Mouse (Mus musculus): ENCODE data around the gene Fgfr2. TPM values are rescaled to one million over a fixed set of nuclear protein-coding genes. Genes with fewer than 3 reads are reported as not detected.

Gene Fgfr2
- polyA plus RNA-seq, 1 experiment from 2014 or later = 86.9 TPM

DNA sequence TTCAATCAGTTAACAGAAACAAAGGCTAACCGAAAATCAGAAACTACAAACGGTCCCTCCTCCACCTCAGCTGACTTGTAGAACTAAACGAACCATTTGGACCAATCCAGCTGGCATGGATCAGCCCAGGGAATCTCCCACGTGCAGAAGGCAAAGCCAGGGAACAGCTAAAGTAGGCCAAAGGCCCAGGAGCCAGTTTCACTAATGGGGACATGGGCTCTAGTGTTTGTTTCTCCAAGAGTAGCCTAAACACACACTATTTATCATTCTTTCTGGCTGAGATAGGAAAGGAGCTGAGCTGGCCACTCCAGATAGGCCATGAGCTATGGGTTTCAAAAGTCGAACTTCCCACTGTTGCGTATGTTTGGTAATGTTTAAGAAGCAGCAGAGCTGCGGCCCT, 864.3 kb downstream of the Fgfr2 start:
- no peaks in the 10 kb centered on the region for H3K9me3 ChIP-seq (ENCODE audit: control insufficient read depth, low read length)
- 44% methylated on average over 7 of the region's 7 CpGs for WGBS
- H3K27ac ChIP-seq (ENCODE audit: low read depth, low read length) = peak overlapping the region; percentile 53; the same call in 1 of the 2 replicates
- no peaks in the 10 kb centered on the region for H3K27me3 ChIP-seq (ENCODE audit: control insufficient read depth, insufficient read depth, low read length)
- H3K9ac ChIP-seq (ENCODE audit: low read length) = no peak overlapping the region
- ATAC-seq (ENCODE audit: insufficient read depth, low FRiP score, low TSS enrichment) (no peak), DNase-seq (ENCODE audit: low spot score) (no peak)
- H3K4me2 ChIP-seq (ENCODE audit: low read depth) = no peak overlapping the region
- H3K4me3 ChIP-seq (ENCODE audit: low read depth, low read length) = no peak overlapping the region
- peaks cover 34% of the 10 kb centered on the region for H3K4me1 ChIP-seq (ENCODE audit: control insufficient read depth, insufficient read depth, low read length)
- peaks cover 2% of the 10 kb centered on the region for H3K36me3 ChIP-seq (ENCODE audit: control insufficient read depth, insufficient read depth, low read length)

DNA sequence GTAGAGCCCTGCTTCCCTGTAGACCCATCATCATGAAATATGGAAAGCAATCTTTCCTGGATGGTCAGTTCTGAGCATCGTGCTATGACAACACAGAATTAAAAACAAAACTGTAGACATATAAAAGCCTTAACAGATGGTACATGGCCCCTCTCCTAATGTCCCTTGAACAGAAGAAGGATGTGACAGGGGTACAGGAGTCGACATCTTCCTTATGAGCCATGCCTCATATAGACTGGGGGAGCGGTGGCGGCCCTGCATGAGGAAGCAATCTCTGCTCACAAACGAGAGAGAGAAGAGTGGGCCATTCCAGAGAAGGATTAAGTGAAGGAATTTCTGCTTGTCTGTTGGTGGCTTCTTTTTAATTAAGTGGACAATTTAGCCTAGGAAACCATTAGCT, 864.9 kb downstream of the Fgfr2 start:
- Histone ChIP-seq H3K36me3 (ENCODE audit: control insufficient read depth, insufficient read depth, low read length) (peaks cover 2% of the 10 kb centered on the region), H3K4me1 (ENCODE audit: control insufficient read depth, insufficient read depth, low read length) (peaks cover 30% of the 10 kb centered on the region), H3K9me3 (ENCODE audit: control insufficient read depth, low read length) (no peaks in the 10 kb centered on the region), H3K9ac (ENCODE audit: low read length) (no peak overlapping the region), H3K4me3 (ENCODE audit: low read depth, low read length) (no peak overlapping the region; the same call in 1 of the 2 replicates), H3K4me2 (ENCODE audit: low read depth) (no peak overlapping the region), H3K27me3 (ENCODE audit: control insufficient read depth, insufficient read depth, low read length) (no peaks in the 10 kb centered on the region), H3K27ac (ENCODE audit: low read depth, low read length) (0 out of 2 replicates have a peak overlapping the region, but pooled peaks have one; percentile 14)
- 49% methylated on average over 5 of the region's 5 CpGs for WGBS
- no peak for ATAC-seq (ENCODE audit: insufficient read depth, low FRiP score, low TSS enrichment)
- no peak for DNase-seq (ENCODE audit: low spot score)

DNA sequence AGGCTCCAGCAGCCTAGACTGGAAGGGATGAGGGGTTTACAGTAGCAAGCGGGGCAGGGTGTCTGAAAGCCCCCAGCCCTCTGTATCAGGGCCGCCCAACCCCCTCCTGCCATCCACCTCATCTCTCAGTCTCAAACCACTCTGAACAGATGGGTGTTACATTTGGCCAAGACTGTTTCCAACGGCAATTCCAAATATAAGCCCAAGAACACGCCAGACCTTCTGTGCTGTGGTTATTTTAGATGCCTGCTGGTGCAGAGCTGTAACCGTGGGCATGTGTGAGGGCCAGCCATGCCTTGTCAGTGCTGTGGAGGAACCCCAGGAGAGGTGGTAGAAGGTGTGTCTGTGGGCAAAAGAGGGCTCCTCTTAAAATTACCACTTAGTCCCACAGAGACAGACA, 869.6 kb downstream of the Fgfr2 start:
- Histone ChIP-seq H3K4me1 (ENCODE audit: control insufficient read depth, insufficient read depth, low read length) (peaks cover 17% of the 10 kb centered on the region), H3K9ac (ENCODE audit: low read length) (no peak overlapping the region), H3K27me3 (ENCODE audit: control insufficient read depth, insufficient read depth, low read length) (no peaks in the 10 kb centered on the region), H3K27ac (ENCODE audit: low read depth, low read length) (no peak overlapping the region), H3K36me3 (ENCODE audit: control insufficient read depth, insufficient read depth, low read length) (peaks cover 2% of the 10 kb centered on the region; the same call in 1 of the 2 replicates), H3K4me2 (ENCODE audit: low read depth) (no peak overlapping the region), H3K9me3 (ENCODE audit: control insufficient read depth, low read length) (no peaks in the 10 kb centered on the region), H3K4me3 (ENCODE audit: low read depth, low read length) (no peak overlapping the region)
- ATAC-seq (ENCODE audit: insufficient read depth, low FRiP score, low TSS enrichment) = no peak
- no peak for DNase-seq (ENCODE audit: low spot score)
- 91% methylated on average over 5 of the region's 5 CpGs for WGBS

DNA sequence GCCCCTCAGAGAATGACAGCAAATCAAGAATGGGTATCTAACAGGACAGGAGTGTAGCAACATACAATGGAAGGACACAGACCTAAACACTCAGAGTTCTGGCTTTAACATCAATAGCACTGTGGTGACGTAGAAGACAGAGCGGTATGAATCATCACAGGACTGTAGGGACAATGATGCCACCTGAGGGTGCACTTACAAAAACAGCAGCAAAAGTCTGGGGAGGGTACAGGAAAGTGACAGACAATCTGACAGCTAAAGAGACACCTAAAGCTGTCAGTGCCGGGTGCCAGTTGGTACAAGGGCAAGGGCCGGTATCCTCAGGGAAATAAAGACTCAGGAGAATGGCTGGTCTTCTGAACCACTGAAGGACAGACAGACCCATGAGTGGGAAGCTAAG, 870.1 kb downstream of the Fgfr2 start:
- H3K27ac ChIP-seq (ENCODE audit: low read depth, low read length) = no peak overlapping the region
- no peaks in the 10 kb centered on the region for H3K9me3 ChIP-seq (ENCODE audit: control insufficient read depth, low read length)
- H3K27me3 ChIP-seq (ENCODE audit: control insufficient read depth, insufficient read depth, low read length) = no peaks in the 10 kb centered on the region
- no peak overlapping the region for H3K4me3 ChIP-seq (ENCODE audit: low read depth, low read length)
- ATAC-seq (ENCODE audit: insufficient read depth, low FRiP score, low TSS enrichment) = no peak
- 92% methylated on average over 4 of the region's 4 CpGs for WGBS
- no peaks in the 10 kb centered on the region; the same call in 1 of the 2 replicates for H3K36me3 ChIP-seq (ENCODE audit: control insufficient read depth, insufficient read depth, low read length)
- no peak for DNase-seq (ENCODE audit: low spot score)
- H3K4me2 ChIP-seq (ENCODE audit: low read depth) = no peak overlapping the region
- H3K9ac ChIP-seq (ENCODE audit: low read length) = no peak overlapping the region
- H3K4me1 ChIP-seq (ENCODE audit: control insufficient read depth, insufficient read depth, low read length) = peaks cover 17% of the 10 kb centered on the region

DNA sequence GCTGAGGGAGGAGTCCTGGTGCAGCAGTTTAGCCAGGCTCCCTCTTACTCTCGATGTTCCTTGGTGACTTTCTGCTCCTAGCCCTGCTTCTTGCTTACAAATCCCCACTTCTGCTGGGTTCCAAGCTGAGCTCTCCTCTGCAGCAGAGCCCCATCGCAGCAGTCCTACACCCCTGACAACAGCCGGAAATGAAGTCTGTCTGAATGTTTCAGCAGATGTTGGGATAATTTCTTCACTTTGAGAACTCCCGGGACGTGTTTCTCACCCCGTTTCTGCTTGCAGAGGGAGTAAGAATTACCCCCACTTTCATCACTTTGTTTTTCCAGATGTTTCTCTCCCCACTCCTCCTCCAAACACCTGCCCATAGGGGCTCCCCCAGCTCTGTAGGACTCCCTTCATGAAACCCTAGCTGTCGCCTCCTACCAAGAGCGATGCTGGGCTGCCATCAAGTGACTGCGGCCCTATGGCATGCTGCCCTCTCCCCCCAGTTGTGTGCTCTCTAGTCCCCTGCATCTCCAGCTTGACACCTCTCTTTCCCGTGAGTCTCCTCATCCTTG, 873.5 kb downstream of the Fgfr2 start:
- H3K4me3 ChIP-seq (ENCODE audit: low read depth, low read length) = no peak overlapping the region
- no peak overlapping the region for H3K4me2 ChIP-seq (ENCODE audit: low read depth)
- H3K9me3 ChIP-seq (ENCODE audit: control insufficient read depth, low read length) = no peaks in the 10 kb centered on the region
- H3K27me3 ChIP-seq (ENCODE audit: control insufficient read depth, insufficient read depth, low read length) = no peaks in the 10 kb centered on the region
- peaks cover 32% of the 10 kb centered on the region for H3K4me1 ChIP-seq (ENCODE audit: control insufficient read depth, insufficient read depth, low read length)
- peaks cover 3% of the 10 kb centered on the region; the same call in 1 of the 2 replicates for H3K36me3 ChIP-seq (ENCODE audit: control insufficient read depth, insufficient read depth, low read length)
- DNase-seq (ENCODE audit: low spot score) = no peak
- WGBS = 58% methylated on average over 10 of the region's 10 CpGs
- no peak overlapping the region for H3K9ac ChIP-seq (ENCODE audit: low read length)
- ATAC-seq (ENCODE audit: insufficient read depth, low FRiP score, low TSS enrichment) = no peak
- no peak overlapping the region for H3K27ac ChIP-seq (ENCODE audit: low read depth, low read length)

DNA sequence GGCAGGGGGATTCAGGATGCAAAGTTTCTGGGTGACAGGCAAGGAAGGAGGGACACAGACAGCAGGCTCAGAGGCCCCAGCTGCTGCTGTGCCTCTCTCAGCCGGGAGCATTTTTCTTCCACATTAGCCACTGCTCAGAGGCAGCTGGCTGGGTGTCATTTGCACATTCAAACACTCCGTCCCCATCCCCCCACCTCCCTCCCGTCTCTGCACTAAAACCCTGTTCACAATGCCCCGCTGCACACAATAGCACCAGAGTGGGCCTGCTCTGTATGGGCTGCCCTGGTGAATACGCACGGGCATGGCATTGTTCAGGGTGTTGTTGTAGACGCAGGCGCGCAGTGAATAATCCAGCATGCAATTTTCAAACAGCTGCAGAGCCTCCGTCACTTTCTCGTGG, 875.6 kb downstream of the Fgfr2 start:
- DNase-seq (ENCODE audit: low spot score) = peak; percentile 90
- ATAC-seq (ENCODE audit: insufficient read depth, low FRiP score, low TSS enrichment) = peak; percentile 97
- Histone ChIP-seq H3K9ac (ENCODE audit: low read length) (peak overlapping the region; percentile 41), H3K4me2 (ENCODE audit: low read depth) (no peak overlapping the region), H3K27me3 (ENCODE audit: control insufficient read depth, insufficient read depth, low read length) (no peaks in the 10 kb centered on the region), H3K4me1 (ENCODE audit: control insufficient read depth, insufficient read depth, low read length) (peaks cover 26% of the 10 kb centered on the region), H3K4me3 (ENCODE audit: low read depth, low read length) (no peak overlapping the region), H3K36me3 (ENCODE audit: control insufficient read depth, insufficient read depth, low read length) (peaks cover 3% of the 10 kb centered on the region; the same call in 1 of the 2 replicates), H3K9me3 (ENCODE audit: control insufficient read depth, low read length) (no peaks in the 10 kb centered on the region), H3K27ac (ENCODE audit: low read depth, low read length) (peak overlapping the region; percentile 91)
- 6% methylated on average over 11 of the region's 11 CpGs for WGBS

DNA sequence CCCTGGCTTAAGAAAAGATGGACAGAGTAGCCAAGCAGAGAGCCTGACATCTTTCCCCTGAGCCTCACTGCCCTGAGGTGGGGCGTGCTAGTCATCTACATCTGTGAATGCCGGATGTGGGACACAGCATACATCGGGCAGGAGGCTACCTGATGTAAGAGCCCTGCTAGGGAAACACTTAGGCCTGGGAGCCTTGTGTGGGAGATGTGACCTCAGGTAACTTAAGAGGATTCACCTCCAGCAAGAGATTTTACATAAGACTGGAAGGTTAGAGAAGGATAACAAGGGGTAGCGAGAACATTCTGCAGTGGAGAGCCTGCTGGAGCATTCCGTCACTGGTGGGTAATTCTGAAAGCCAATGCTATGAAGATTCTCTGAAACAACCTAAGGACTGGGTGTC, 876.1 kb downstream of the Fgfr2 start:
- Histone ChIP-seq H3K27me3 (ENCODE audit: control insufficient read depth, insufficient read depth, low read length) (no peaks in the 10 kb centered on the region), H3K4me3 (ENCODE audit: low read depth, low read length) (no peak overlapping the region), H3K27ac (ENCODE audit: low read depth, low read length) (peak overlapping the region; percentile 91), H3K36me3 (ENCODE audit: control insufficient read depth, insufficient read depth, low read length) (peaks cover 3% of the 10 kb centered on the region; the same call in 1 of the 2 replicates), H3K9me3 (ENCODE audit: control insufficient read depth, low read length) (no peaks in the 10 kb centered on the region), H3K4me2 (ENCODE audit: low read depth) (no peak overlapping the region), H3K9ac (ENCODE audit: low read length) (peak overlapping the region; percentile 41), H3K4me1 (ENCODE audit: control insufficient read depth, insufficient read depth, low read length) (peaks cover 26% of the 10 kb centered on the region)
- no peak for DNase-seq (ENCODE audit: low spot score)
- 46% methylated on average over 5 of the region's 5 CpGs for WGBS
- no peak for ATAC-seq (ENCODE audit: insufficient read depth, low FRiP score, low TSS enrichment)

DNA sequence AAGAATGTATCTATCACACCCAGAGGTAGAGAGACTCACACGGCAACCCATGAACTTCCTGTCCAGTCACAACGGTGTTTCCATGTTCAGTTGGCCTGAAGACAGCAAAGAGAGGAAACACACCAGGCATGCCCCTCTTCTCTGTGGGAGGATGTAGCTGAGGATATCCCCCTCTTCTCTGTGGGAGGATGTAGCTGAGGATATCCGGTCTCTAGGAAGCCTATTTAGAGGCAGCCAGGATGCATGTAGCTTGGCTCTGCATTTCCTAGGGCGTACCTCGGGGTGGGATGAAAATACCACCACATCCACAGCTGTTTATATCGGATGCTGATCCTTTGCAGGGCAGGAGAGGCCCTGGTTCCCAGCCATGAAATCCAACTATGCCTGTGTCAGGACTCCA, 877.4 kb downstream of the Fgfr2 start:
- H3K9ac ChIP-seq (ENCODE audit: low read length) = no peak overlapping the region
- H3K4me1 ChIP-seq (ENCODE audit: control insufficient read depth, insufficient read depth, low read length) = peaks cover 26% of the 10 kb centered on the region
- H3K27ac ChIP-seq (ENCODE audit: low read depth, low read length) = no peak overlapping the region
- H3K4me3 ChIP-seq (ENCODE audit: low read depth, low read length) = no peak overlapping the region
- 91% methylated on average over 6 of the region's 6 CpGs for WGBS
- H3K9me3 ChIP-seq (ENCODE audit: control insufficient read depth, low read length) = no peaks in the 10 kb centered on the region
- DNase-seq (ENCODE audit: low spot score) = no peak
- ATAC-seq (ENCODE audit: insufficient read depth, low FRiP score, low TSS enrichment) = no peak
- no peaks in the 10 kb centered on the region for H3K27me3 ChIP-seq (ENCODE audit: control insufficient read depth, insufficient read depth, low read length)
- peaks cover 7% of the 10 kb centered on the region; the same call in 1 of the 2 replicates for H3K36me3 ChIP-seq (ENCODE audit: control insufficient read depth, insufficient read depth, low read length)
- no peak overlapping the region for H3K4me2 ChIP-seq (ENCODE audit: low read depth)

DNA sequence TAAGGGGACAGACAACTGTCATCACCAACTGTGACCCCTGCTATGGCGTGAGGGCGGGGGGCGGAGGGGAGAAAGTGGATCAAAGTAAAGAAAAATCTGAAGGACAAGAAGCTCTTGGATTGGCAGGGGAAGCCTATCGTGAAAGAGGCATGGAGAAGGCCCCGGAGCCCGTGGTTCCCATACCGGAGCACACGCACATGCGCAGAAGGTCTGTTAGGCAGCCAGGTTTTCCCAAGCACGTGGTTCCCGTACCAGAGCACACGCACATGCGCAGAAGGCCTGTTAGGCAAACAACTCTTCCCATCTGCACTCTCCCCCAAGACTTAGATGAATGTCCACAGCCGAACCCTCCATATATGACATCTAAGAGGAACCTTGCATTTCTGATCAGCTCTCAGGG, 878.5 kb downstream of the Fgfr2 start:
- Histone ChIP-seq H3K4me3 (ENCODE audit: low read depth, low read length) (no peak overlapping the region), H3K4me2 (ENCODE audit: low read depth) (no peak overlapping the region), H3K36me3 (ENCODE audit: control insufficient read depth, insufficient read depth, low read length) (peaks cover 7% of the 10 kb centered on the region; the same call in 1 of the 2 replicates), H3K27me3 (ENCODE audit: control insufficient read depth, insufficient read depth, low read length) (no peaks in the 10 kb centered on the region), H3K27ac (ENCODE audit: low read depth, low read length) (no peak overlapping the region), H3K9me3 (ENCODE audit: control insufficient read depth, low read length) (no peaks in the 10 kb centered on the region), H3K9ac (ENCODE audit: low read length) (no peak overlapping the region), H3K4me1 (ENCODE audit: control insufficient read depth, insufficient read depth, low read length) (peaks cover 26% of the 10 kb centered on the region)
- 95% methylated on average over 14 of the region's 14 CpGs for WGBS
- no peak for ATAC-seq (ENCODE audit: insufficient read depth, low FRiP score, low TSS enrichment)
- DNase-seq (ENCODE audit: low spot score) = no peak
